Mouse (Mus musculus) activated CD4-positive, CD25-positive, alpha-beta regulatory T cell, adult 4 months (primary cell): Measurements from ENCODE around the gene Atp8a1. TPM values are rescaled to one million over a fixed set of nuclear protein-coding genes. Genes with fewer than 3 reads are reported as not detected.

ENCODE experiments used
- ATAC-seq: one replicate; pipeline ENCODE4 v1.8.0; 2017
- polyA plus RNA-seq, 2 experiments: library from polyadenylated mRNA; unstranded; fragments of 100-300 nt; shearing (Covaris generic); gene quantifications; one replicate each; pipeline ENCODE4 v1.2.1; 2017

The Atp8a1 gene
- polyA plus RNA-seq, 2 experiments from 2014 or later = 7.2 to 9.1 TPM

DNA sequence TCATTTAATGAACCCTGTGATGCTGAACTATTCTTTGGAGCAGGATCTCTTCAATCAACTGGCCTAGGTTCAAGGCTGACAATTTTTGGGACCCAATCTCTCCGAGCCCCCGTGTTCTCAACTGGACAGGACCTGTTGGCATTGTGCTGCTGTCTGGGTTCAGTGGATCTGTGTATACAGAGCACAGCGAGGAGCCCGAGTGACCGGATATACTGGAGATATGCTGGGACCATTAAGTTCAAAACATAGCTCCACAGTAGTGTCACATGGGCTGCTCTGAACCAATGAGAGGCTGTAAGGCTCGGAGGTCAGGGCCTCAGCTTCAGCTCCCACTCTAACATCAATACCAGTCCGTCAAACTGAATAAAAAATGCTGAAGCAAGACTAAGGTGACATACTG, 217.8 kb downstream of the Atp8a1 start:
- ATAC-seq = no peak

GRCm38 (mm10) chr5:67628180-67628940, 218.9 kb downstream of the Atp8a1 start:
- ATAC-seq = no peak

DNA sequence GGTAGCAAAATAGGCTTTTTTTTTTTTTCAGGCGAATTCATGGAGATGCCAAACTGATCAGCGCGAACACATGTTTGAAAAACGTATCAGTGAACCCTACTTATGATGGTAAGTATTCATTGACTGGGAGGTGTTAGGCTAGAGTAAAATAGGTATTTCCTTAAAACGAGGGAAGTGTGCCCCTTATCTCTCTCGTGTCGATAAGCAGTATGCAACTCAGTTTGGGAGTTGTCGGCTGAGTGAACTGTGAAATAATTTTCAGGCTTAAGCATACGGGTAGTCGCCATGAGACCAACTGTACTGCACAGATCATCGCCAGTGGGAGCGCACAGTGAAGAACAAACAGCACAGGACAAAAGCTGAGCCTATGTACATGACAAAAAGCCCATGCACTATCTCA, 226.0 kb downstream of the Atp8a1 start:
- ATAC-seq = no peak

- no peak for ATAC-seq
These were observed 237.8 kb downstream of the Atp8a1 start for GRCm38 (mm10) chr5:67609520-67609837.

GRCm38 (mm10) chr5:67608674-67609519, 238.3 kb downstream of the Atp8a1 start:
- ATAC-seq = no peak

DNA sequence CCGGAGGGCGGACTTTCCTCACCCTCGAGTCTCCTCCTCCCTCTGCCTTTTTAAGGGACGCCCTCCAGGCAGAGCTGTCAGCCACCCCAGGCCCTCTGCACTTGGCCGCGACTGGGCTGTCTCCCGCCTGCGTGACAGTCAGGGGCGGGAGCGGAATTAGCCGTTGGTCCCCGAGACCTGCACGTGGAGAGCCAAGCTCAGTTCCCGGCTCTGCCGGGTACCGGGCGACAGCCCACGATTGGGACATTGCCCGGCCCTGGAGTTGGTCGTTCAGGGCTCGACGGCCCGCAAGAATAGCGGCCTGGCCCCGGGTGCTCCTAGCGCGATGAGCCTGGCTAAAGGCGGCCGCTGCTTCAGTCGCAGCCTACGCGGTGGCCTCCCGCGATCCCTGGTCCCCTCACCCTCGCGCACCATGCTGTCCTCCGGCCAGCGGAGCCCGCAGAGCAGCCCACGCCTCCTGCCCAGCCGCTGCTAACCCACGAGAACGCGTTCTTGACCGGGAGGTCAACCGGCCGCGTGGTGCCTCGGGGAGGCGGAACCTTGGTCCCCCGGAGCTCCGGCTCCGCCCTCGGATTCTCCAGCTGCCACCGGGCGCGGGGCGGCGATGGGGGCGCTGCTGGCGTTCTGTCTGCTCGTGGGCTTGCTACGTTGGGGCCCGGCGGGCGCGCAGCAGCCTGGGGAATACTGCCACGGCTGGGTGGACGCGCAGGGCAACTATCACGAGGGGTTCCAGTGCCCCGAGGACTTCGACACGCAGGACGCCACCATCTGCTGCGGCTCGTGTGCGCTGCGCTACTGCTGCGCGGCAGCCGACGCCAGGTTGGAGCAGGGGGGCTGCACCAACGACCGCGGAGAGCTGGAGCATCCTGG, 239.2 kb downstream of the Atp8a1 start, which contains the start of gene Shisa3:
TSS of gene Shisa3 (plus strand) at position 79 of the 870 bp plus-strand sequence.
- peak; percentile 35 for ATAC-seq

GRCm38 (mm10) chr5:67606916-67607803, 240.1 kb downstream of the Atp8a1 start:
- ATAC-seq = no peak

DNA sequence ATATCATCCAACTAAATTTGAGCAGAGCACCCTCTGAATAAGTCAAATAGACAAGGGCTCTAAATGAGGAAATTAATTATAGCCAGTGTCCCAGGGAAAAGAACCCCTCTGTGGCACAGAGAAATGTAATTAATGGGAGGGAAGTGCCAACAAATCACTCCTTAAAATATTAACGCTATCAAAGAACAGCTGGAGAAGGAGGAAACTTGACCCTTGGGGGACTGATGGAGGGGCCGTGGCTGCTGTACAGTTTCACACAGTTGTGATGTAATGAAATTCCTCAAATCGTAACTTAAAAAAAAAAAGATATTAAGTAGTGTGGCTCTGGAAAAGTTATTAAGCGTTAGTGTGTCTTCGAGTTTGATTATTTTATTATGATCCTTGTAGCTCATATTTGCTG, 241.3 kb downstream of the Atp8a1 start:
- no peak for ATAC-seq

DNA sequence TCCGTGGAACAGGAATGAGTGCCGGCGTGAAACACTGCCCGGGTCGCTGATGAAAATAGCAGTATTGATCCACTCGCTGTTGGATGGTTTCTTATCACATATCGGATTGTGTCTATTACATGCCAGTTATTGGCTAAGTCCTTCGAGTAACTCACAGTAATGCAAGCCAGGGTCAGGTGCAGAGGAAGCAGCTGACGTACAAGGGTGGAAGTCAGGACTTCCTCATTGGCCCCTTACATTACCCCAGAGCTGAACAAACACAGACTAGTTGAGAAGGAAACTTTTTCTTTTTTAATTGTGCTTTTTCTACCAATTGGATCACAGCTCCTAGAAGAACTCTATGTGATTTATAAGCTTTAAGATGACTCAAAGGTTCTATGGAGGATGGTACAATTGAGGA, 247.3 kb downstream of the Atp8a1 start:
- ATAC-seq = no peak

DNA sequence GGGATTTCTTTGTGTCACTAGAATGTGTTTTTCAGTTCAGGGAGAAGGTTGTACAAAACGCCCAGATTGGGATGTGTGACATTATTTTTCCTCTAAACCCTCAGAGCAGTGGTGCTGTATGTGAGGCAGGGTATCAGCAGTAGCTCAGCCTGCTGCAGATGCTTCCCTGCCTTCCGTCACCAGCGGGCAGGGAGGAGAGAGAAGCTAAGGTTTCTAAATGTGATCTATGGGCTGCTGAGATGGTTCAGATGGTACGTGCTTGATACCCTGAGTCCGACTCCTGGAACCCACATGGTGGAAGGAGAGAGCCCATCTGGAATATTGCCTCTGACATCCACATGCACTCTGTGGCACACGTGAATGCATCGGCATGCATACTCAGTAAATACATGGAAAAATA, 251.6 kb downstream of the Atp8a1 start:
- ATAC-seq = no peak

DNA sequence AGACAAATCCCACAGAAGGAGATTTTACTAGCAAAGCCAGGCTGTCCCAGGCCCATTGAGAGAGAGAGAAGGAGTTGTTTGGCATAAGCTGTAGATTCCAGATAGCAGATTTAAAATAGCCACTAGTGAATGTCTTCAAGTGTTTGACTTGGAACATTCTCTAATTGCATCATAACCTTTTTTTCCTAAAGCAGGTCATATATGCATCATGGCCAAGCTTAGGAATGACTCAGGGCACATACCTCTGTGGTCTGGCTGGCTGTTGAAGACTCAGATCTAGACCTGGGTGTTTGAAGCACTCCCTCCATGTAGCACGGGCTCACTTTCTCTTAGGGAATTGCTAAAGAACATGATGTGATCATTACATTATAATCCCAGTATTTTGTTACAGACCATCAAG, 252.2 kb downstream of the Atp8a1 start:
- no peak for ATAC-seq

DNA sequence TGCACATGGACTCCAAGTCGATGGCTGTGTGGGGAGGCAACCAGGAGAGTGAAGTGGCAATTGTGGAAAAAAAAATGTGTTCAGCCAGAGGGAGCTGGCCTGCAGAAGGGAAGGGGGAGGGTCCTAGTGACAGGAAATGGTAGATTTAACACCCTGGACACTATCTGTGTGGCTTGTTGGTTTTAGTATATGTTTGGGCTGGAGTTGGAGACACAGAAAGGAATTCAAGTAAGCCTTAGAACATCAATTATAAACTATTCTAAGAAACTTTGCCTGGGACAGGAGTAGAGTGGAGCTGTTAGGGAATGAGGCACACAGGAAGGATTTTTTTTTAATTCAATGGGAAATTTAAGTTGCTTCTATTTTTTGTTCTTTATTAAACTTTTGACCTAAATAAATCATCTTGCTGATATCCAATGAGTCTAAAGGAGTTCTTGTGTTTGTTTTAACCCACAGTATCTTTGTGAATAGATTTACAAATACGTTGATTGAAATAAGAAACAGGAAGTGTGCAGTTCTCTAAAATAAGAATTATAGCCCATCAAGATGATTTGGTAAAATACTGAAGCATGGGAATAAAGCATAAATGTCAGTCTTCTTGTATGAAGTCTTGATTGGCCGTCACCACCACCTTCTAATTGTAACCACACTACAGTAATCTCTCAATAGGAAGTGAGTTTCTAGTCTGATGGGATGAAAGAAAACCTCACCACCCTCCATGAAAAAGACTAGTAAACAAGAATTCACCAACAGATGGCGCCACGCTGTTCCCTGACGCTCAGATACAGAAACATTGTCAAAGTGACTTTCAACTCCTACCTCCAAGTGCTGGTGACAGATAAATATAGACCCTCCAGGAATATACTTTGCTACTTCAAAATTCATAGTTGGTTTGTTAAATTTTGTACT, 267.3 kb downstream of the Atp8a1 start:
- no peak for ATAC-seq

DNA sequence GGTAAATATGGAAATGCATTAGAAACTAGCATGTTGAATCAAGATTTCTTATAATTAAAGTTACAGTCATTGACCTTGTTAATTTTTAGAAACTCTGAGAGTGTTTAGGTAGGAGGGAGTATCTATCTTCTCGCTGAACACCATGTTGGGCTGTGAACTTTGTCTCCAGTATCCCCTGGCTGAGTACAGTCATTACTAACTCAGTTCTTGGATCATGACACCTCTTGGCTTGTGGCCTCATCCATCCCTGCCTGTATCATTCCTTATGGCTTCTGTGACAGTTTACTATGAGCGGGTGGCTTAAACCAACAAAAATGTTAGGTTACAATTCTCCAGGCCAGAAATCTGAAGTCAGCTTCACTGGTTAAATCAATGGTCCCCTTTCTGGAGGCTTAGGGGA, 271.5 kb downstream of the Atp8a1 start:
- no peak for ATAC-seq

GRCm38 (mm10) chr5:67574039-67574438, 273.2 kb downstream of the Atp8a1 start:
- no peak for ATAC-seq

DNA sequence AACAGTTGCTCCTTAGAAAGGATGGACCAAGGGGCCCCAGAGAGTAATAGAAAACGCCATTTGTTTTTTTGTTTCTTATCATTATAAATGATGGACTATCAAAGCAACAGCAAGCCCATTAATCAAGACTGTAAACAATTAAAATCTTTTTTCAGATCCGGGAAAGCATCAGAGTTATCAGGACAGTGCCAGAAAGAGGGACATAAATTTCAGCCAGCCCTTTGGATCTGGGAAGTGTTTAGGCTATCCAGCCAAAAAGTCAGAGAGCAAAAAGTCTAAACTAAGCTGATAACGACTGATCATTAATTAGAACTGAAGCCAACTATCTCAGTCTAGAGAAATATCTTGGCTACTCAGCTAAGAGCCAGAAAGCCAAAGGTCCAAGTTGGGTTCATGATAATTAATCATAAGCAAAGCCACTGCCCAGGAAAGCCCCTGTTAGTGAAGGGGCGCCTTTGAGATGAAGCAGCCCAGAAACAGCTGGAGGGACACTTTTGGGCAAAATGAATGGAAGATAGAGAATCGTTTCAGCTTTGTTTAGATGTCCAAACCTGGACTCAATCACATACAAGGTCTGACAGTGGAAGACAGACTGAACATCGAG, 274.6 kb downstream of the Atp8a1 start:
- no peak for ATAC-seq

Other genes with a start within 250 kb of the Atp8a1 start
- under 1 TPM in 1 of 2 experiments, not detected in 1; 0.29 TPM for gene Shisa3, start 239.6 kb downstream of the Atp8a1 start, polyA plus RNA-seq
- gene Gm5108, start 94.2 kb upstream of the Atp8a1 start, polyA plus RNA-seq = not detected
- gene Gm21905, start 99.0 kb upstream of the Atp8a1 start, polyA plus RNA-seq = not detected
- under 1 TPM in 1 of 2 experiments, not detected in 1; 0.32 TPM for gene Grxcr1, start 184.4 kb upstream of the Atp8a1 start, polyA plus RNA-seq